16 mouse cellular contexts compared by ENCODE assay signal in genomic region chr10:18547381-18547780, GRCm38 (mm10).
"Had no signal": no experiment of that assay in that cellular context is flagged by ENCODE, and none has a peak within 500 bp of the region (broad histone marks: within the 10 kb centered on the region; RNA-seq: fewer than 3 reads in every experiment).

No protein-coding gene starts in this region.

- H3K27ac ChIP-seq: hindbrain, embryonic 13.5 days; hindbrain, postnatal 0 days; left cerebral cortex, adult 2 months; limb, embryonic 10.5 days; liver, embryonic 13.5 days; lung, embryonic 15.5 days; macrophage; midbrain, embryonic 12.5 days; neural tube, embryonic 15.5 days had no signal

- H3K9me3 ChIP-seq: hindbrain, embryonic 13.5 days; limb, embryonic 10.5 days; liver, embryonic 13.5 days; lung, embryonic 15.5 days; megakaryocyte, embryonic 14.5 days; midbrain, embryonic 12.5 days; neural tube, embryonic 15.5 days had no signal

- H3K4me3 ChIP-seq: hindbrain, embryonic 13.5 days; left cerebral cortex, adult 2 months; limb, embryonic 10.5 days; liver, embryonic 13.5 days; lung, embryonic 15.5 days; megakaryocyte, embryonic 14.5 days; midbrain, embryonic 12.5 days; neural tube, embryonic 15.5 days had no signal

- H3K9ac ChIP-seq: hindbrain, embryonic 13.5 days; liver, embryonic 13.5 days; liver, postnatal 0 days; lung, embryonic 15.5 days; midbrain, embryonic 12.5 days; neural tube, embryonic 15.5 days had no signal

- DNase-seq: liver, embryonic 13.5 days; liver, postnatal 0 days; lung, postnatal 14 days; right cerebral cortex, adult 18-20 months; right cerebral cortex, postnatal 25 days; thymus, postnatal 36 days had no signal

- ATAC-seq: hindbrain, postnatal 0 days; liver, postnatal 0 days; midbrain, embryonic 16.5 days had no signal

- H3K27me3 ChIP-seq: lung, embryonic 15.5 days; neural tube, embryonic 15.5 days had no signal

- H3K4me2 ChIP-seq: hindbrain, embryonic 13.5 days; liver, embryonic 13.5 days; lung, embryonic 15.5 days; midbrain, embryonic 12.5 days had no signal

- H3K36me3 ChIP-seq: hindbrain, embryonic 13.5 days; limb, embryonic 10.5 days; liver, embryonic 13.5 days; lung, embryonic 15.5 days; midbrain, embryonic 12.5 days; neural tube, embryonic 15.5 days had no signal
